Mouse (Mus musculus): ENCODE data around the gene Fam13a.

Gene Fam13a

DNA sequence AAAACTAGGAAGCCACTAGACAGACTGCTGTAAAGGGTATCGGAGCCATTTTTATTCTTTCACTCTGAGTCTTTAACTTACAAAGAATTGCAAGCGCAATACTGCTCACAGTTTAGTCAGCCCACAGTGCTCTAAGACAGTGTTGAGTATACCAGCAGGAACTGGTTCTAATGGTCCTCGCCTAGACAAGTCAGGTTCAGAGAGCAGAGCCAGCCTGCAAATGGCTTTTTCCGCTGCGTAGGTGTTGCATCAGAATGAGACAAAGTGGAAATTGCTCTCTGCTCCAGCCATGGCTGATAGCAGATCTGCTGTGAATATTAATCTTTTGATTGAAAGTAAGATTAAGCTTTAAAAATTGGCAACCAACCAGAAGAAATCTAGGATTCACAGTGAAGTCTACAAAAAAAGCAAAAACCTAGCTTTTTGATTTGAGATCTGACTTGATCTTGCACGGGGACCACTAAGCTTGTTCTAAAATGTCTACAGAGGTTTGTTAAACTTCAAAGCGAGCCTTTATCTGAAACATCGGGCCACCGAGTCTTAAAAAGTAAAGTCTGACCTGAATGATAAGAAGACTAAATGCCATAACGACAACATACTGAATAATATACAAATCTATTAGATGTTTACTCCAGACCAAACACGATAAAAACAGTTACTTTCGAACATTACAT, 91.7 kb downstream of the Fam13a start:
- DNase-seq: no peak

DNA sequence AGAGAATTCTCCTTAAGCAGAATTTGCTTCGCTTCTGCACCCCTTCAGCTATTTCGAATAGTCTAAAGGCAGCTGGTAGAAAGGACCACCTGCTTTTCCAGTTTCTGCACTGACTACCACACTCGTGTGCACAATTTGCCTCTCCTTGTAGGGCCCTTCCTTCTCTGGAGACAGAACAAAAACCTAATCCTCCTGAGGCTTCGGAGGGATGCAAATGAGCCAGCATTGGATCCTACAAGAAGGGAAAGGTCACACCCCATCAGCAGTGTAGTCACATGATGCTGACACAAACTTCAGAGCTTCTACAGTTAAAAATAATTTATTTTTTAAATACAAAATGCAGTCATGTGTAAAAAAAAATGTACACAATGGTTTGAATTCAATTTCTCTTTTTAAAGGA, 93.2 kb downstream of the Fam13a start:
- no peak for DNase-seq

GRCm38 (mm10) chr6:58929911-58930431, 94.4 kb downstream of the Fam13a start:
- DNase-seq: peak in 1 of 2 experiments; percentile 48

DNA sequence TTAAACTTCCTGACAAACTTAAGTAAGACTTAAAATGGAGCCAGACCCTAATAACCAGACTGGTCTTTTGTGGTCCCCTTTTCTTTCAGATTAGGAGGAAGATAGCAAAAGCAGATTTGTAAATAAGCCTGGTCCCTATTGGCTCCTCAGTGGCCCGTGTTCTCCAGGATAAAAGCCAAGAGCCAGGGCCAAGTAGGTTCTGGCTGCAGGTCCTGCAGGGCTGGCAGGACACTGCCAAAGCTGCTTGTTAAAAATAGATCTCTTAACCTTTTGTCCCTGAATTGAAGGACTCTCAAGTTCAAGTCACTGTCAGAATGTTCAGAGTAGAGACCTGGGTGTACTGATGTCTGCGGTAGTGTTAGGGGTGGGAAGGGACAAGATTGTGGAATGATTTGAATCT, 96.5 kb downstream of the Fam13a start:
- DNase-seq: peak; percentile 71 to 81

DNA sequence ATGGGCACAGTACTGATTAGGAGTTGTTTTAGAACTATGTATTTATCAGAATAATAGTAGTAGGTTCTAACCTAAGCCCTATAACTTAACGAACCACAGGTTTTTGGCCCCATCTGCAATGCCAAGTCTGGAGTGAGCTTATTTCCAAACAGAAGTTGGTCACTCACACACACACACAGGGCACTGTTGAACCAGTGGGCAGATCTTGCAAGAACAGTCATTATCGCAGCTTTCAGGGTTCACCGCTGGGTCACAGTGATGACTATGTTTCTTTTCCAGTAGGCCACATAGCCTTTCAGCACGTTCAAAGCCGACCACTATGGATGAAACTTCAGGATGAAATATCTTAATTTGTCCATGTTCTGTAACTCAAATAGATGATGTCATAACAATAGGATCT, 101.8 kb downstream of the Fam13a start:
- no peak for DNase-seq

DNA sequence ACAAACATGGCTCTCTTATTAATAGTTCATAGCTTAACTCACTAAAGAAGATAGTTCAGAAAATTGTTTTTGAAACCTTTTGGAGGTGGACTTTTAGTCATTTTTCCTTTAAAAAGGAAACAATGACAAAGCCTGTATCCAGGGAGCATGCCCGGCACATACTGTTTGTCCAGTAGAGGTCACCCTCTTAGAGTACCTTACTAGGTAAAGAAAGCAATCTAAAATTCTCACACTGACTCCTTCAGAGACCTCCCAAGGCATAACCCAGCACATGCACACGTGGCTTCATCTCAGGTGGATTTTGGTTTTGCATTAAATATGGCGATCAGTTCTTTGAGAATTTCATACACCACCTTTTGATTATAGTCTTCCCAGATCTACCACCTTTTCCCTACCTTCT, 102.7 kb downstream of the Fam13a start:
- DNase-seq: peak; percentile 44 to 55

- DNase-seq: no peak
Observed at GRCm38 (mm10) chr6:58920735-58921134, 103.6 kb downstream of the Fam13a start.

DNA sequence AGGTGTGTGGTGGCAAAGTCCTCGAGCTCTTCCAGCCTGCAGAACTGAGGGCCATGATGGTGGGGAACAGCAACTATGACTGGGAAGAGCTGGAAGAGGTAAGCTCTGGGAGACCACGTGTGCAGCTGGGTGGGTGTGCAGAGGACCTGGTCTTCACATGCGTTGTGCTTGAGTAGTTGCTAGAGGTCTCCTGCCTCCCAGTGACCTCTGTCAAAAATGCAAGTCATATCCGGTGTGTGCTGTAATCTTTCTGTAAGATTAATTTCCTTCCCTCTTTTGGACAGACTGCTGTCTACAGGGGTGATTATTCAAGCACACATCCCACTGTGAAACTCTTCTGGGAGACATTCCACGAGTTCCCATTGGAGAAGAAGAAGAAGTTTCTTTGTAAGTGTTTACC, 107.9 kb downstream of the Fam13a start:
- DNase-seq: no peak

DNA sequence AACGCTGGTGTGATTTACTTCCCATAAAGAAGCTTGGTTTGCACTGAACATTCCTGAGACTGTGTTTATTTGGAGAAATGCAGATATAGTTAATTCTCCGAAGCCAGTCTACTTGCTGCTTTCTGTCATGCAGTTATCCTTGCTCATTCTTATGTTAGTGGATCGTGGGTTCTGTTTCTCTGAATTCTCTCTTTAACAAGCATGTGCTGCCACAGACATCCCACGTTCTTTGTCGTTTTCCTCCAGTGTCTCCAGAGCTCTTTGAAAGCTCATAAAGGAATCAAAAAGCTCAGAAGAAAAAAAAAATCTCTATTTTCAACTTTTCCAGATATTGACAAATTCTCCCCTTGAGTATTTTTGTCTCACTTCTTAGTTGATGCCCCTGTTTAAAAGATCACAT, 110.4 kb downstream of the Fam13a start:
- DNase-seq: no peak

DNA sequence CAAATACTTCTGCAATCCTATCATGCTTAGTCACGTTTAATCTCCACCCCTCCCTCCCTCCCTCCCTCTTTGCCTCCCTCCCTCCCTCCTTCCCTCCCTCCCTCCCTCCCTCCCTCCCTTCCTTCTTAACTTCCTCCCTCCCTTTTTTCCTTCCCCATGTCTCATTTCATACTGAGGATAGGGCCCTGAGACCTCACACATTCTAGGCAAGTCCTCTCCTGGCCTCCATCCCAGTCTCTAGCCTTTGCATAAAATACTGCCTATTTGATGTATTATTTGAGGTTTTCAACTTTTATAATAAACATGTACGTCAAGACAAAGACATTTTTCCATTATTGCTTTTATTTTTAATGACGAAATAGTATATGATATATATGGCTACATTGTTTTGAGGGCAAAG, 110.8 kb downstream of the Fam13a start:
- DNase-seq: no peak

- no peak for DNase-seq
Observed at GRCm38 (mm10) chr6:58912842-58913241, 111.5 kb downstream of the Fam13a start.

GRCm38 (mm10) chr6:58907791-58908190, 116.6 kb downstream of the Fam13a start:
- DNase-seq: no peak

- DNase-seq: no peak
Observed at GRCm38 (mm10) chr6:58907336-58907735, 117.0 kb downstream of the Fam13a start.

DNA sequence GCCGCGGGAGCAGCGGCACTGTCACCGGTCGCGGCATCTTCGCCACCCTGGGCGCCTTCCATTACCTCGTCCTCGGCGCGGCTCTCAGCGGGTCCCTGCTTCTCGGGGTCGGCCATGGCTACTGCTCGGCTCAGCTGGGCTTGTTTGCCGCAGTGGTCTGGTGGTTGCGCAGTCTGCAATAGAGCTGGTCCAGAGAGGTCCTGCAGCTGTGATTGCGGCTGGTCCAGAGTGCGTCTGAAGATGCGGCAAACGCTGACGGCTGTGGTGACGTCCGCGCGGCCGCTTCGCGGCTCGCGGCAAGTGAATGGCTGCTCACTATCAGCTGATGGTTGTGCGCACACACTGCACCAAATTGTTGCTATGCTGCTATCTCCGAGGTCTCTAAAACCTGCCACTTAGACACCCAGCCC, 117.5 kb downstream of the Fam13a start, which contains the start of gene Nap1l5:
Gene Nap1l5, minus strand, starts transcription at position 225 of the 410 bp plus-strand sequence.
- DNase-seq: peak; percentile 7 to 24

- no peak for DNase-seq
Observed at GRCm38 (mm10) chr6:58904551-58904950, 119.8 kb downstream of the Fam13a start.

- no peak for DNase-seq
Observed at GRCm38 (mm10) chr6:58903171-58903570, 121.2 kb downstream of the Fam13a start.

DNA sequence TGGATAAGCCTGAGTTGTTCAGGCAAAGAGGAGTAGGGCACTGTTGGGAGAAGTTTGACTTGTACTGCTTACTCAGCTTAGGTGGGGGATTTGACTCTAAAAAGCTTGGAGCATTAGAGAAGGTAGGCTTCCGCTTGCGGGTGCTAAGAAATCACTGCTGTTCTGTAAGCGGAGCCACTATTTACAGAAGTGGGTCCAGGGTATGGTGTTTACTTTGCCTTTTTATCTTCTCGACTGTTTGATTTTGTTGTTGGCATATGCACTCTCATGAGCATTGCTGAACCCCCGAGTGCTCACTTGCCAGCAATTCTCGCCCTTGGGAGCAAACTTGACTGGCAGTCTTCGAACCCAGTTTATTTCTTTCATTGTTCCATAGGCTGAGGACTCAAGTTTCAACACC, 123.8 kb downstream of the Fam13a start:
- DNase-seq: no peak

DNA sequence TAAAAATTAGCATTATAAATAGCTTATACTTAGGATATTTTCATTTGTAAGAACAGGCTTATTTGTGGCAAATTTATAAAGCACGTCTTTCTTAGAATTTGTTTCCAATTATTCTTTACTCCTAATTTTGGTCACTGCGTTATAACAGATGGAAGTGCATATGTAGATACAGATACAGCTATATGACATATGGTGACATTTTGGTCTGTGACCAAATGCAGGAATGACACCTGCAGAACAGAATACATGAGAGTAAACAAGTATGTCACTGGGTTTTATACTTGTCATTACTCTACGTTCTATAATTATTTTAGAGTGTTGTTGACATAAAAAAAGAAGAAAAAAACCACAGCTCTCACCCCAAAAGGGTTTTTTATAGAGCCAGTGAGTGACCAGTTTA, 125.3 kb downstream of the Fam13a start:
- no peak for DNase-seq

- no peak for DNase-seq
Observed at GRCm38 (mm10) chr6:58896648-58897047, 127.7 kb downstream of the Fam13a start.

DNA sequence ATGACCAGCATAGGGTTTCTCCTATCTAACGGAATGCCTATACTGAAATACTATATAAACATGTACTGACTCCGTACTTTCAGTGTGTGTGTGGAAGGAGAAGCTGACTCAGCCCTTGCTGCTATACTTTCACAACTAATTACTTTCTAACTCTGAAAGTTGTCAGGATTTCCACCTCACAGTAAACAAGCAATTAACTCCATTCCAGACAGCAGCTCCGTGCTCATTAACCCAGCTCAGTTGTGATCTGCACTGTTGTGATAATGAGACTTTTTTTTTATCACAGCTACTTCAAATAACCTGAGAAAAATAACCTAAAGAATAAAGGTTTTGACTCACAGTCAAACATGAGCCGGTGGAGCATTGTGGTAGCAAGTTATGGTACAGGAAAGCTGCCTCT, 129.4 kb downstream of the Fam13a start:
- no peak for DNase-seq

DNA sequence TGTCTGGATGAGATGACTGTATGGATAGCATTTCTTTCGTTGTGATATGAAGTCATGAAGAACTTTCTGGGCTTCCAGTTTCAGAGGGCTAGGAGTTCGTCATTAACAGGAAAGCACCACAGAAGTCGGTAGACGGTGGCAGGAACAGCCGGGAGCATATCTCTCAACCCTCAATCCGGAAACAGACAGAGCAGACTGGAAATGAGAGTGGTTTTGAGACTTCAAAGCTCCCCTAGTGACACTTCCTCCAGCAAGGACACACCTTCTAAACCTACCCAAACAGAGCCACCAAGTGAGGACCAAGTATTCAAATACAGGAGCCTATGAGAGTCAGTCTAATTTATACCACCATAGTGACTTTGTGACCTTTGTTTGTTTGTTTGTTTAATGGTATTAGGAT, 131.0 kb downstream of the Fam13a start:
- DNase-seq: no peak

DNA sequence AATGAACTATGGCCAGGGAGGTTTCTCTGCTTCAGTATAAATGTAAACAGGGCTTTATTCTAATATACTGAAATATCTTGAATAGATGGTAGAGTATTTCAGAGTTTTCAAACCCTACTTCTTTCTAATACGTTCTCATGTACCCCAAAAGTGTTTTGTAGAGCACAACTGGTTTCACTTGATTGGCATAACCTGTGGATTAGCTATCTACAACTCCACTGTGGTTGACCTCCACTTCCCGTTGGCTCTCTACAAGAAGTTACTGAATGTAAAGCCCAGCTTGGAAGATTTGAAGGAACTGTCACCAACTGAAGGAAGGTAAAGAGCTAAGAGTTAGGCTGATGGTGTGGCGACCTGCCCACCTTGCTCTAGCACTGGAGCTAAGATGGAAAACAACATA, 134.4 kb downstream of the Fam13a start:
- DNase-seq: no peak

- no peak for DNase-seq
Observed at GRCm38 (mm10) chr6:58882271-58882670, 142.1 kb downstream of the Fam13a start.
